Mouse (Mus musculus) stomach, postnatal 0 days (tissue): ENCODE measurements at regions not wholly inside any gene's neighbourhood (a gene's known extent, or its start where the extent isn't known, plus 50 kb on each side); places are given as distances from the start of the nearest gene placed in this dataset.

Source experiments
- ATAC-seq: fragments of 200-750 bp; cut with Nextera tagmentation; 2 replicates; pipeline ENCODE4 v1.8.0; 2017; ENCODE audit not compliant: low FRiP score, low TSS enrichment
- DNase-seq: peaks from one replicate; pipeline ENCODE4 v3.0.0-alpha.2; 2016; ENCODE audit warnings: low spot score
- H3K27ac ChIP-seq: fragments of 300-500 bp; sonication (generic); replicated peaks from 2 replicates; pipeline ENCODE4 v1.5.1; 2014; ENCODE audit warnings: mild to moderate bottlenecking, control low read depth
- H3K27me3 ChIP-seq: fragments of 300-500 bp; sonication (generic); 2 replicates; pipeline ENCODE4 v1.6.1; 2014; ENCODE audit warnings: low read length; ENCODE audit not compliant: control insufficient read depth, insufficient read depth
- H3K36me3 ChIP-seq: fragments of 300-500 bp; sonication (generic); 2 replicates; pipeline ENCODE4 v1.6.1; 2014; ENCODE audit warnings: low read length, mixed read lengths; ENCODE audit not compliant: control insufficient read depth, insufficient read depth
- H3K4me1 ChIP-seq: fragments of 300-500 bp; sonication (generic); replicated peaks from 2 replicates; pipeline ENCODE4 v1.6.1; 2014; ENCODE audit warnings: antibody characterized with exemption; ENCODE audit not compliant: control insufficient read depth, insufficient read depth
- H3K4me2 ChIP-seq: fragments of 300-500 bp; sonication (generic); replicated peaks from 2 replicates; pipeline ENCODE4 v1.6.1; 2014; ENCODE audit warnings: low read depth, mild to moderate bottlenecking, control low read depth, moderate library complexity
- H3K4me3 ChIP-seq: fragments of 300-500 bp; sonication (generic); 2 replicates; pipeline ENCODE4 v1.5.1; 2014; ENCODE audit warnings: low read depth, low read length, control low read depth
- H3K9ac ChIP-seq: fragments of 300-500 bp; sonication (generic); 2 replicates; pipeline ENCODE4 v1.6.1; 2014; ENCODE audit warnings: mild to moderate bottlenecking, low read length, control low read depth, mixed read lengths
- H3K9me3 ChIP-seq: fragments of 300-500 bp; sonication (generic); 2 replicates; pipeline ENCODE4 v1.6.1; 2016; ENCODE audit warnings: low read length; ENCODE audit not compliant: control insufficient read depth
- CTCF ChIP-seq: IDR thresholded peaks from 2 replicates; pipeline ENCODE4 v1.5.1; 2016; ENCODE audit warnings: antibody characterized with exemption, low read depth, mild to moderate bottlenecking, moderate library complexity
- EP300 ChIP-seq: optimal IDR thresholded peaks from 2 replicates; pipeline ENCODE3; 2016; ENCODE audit warnings: antibody characterized with exemption
- WGBS: fragments of 180-500 bp; shearing (Covaris S2); extraction: QIAGEN DNeasy Blood & Tissue Kit; methylation state at CpG from one replicate; pipeline ENCODE4 v1.1.7; 2014; 5-methylcytosine and 5-hydroxymethylcytosine counted together

GRCm38 (mm10) chr9:120690961-120691941 lies 120.0 kb downstream of the Rpl14 start:
- Histone ChIP-seq H3K9me3 (no peaks in the 10 kb centered on the region), H3K27me3 (no peaks in the 10 kb centered on the region), H3K9ac (peak overlapping the region; percentile 41), H3K27ac (peak overlapping the region; percentile 94), H3K4me1 (no peaks in the 10 kb centered on the region; the same call in 1 of the 2 replicates), H3K4me3 (no peak overlapping the region), H3K4me2 (peak overlapping the region; percentile 52), H3K36me3 (no peaks in the 10 kb centered on the region)
- 3% methylated on average over 30 of the region's 30 CpGs for WGBS
- peak; percentile 94 for ATAC-seq
- DNase-seq, result peak; percentile 87
- TF ChIP-seq EP300 (no peak), CTCF (peak; percentile 75)

GRCm38 (mm10) chr9:120691971-120692401 lies 120.7 kb downstream of the Rpl14 start:
- peak overlapping the region; percentile 94 for H3K27ac ChIP-seq
- WGBS, result 28% methylated on average over 13 of the region's 14 CpGs
- ATAC-seq, result no peak

GRCm38 (mm10) chr9:120694457-120694856 lies 123.2 kb downstream of the Rpl14 start:
- no peak for ATAC-seq
- H3K36me3 ChIP-seq, result no peaks in the 10 kb centered on the region
- DNase-seq, result no peak
- WGBS, result 48% methylated on average over 5 of the region's 5 CpGs
- H3K9ac ChIP-seq, result no peak overlapping the region
- H3K27me3 ChIP-seq, result no peaks in the 10 kb centered on the region
- no peaks in the 10 kb centered on the region; the same call in 1 of the 2 replicates for H3K4me1 ChIP-seq
- H3K9me3 ChIP-seq, result no peaks in the 10 kb centered on the region
- TF ChIP-seq EP300 (no peak), CTCF (no peak)
- no peak overlapping the region for H3K4me3 ChIP-seq
- no peak overlapping the region for H3K27ac ChIP-seq
- H3K4me2 ChIP-seq, result no peak overlapping the region

More at GRCm38 (mm10) chr9:120691971-120692401, 120.7 kb downstream of the Rpl14 start:
- no peaks in the 10 kb centered on the region for H3K27me3 ChIP-seq
- H3K36me3 ChIP-seq, result no peaks in the 10 kb centered on the region
- H3K9ac ChIP-seq, result no peak overlapping the region
- peak overlapping the region; percentile 52 for H3K4me2 ChIP-seq
- H3K4me3 ChIP-seq, result no peak overlapping the region
- DNase-seq, result no peak
- no peak for TF ChIP-seq CTCF
- no peak for TF ChIP-seq EP300
- H3K4me1 ChIP-seq, result no peaks in the 10 kb centered on the region; the same call in 1 of the 2 replicates
- H3K9me3 ChIP-seq, result no peaks in the 10 kb centered on the region

GRCm38 (mm10) chr9:120695966-120696365 lies 124.7 kb downstream of the Rpl14 start:
- Histone ChIP-seq H3K36me3 (no peaks in the 10 kb centered on the region), H3K4me3 (no peak overlapping the region), H3K9me3 (no peaks in the 10 kb centered on the region), H3K4me1 (no peaks in the 10 kb centered on the region; the same call in 1 of the 2 replicates), H3K4me2 (no peak overlapping the region), H3K27ac (no peak overlapping the region), H3K27me3 (no peaks in the 10 kb centered on the region), H3K9ac (no peak overlapping the region)
- no peak for ATAC-seq
- WGBS, result 80% methylated on average over 10 of the region's 10 CpGs
- TF ChIP-seq EP300, result no peak
- TF ChIP-seq CTCF, result no peak
- no peak for DNase-seq

GRCm38 (mm10) chr9:120697749-120698148 lies 126.5 kb downstream of the Rpl14 start:
- DNase-seq, result no peak
- Histone ChIP-seq H3K4me3 (no peak overlapping the region), H3K4me2 (no peak overlapping the region), H3K27me3 (no peaks in the 10 kb centered on the region), H3K27ac (no peak overlapping the region), H3K36me3 (no peaks in the 10 kb centered on the region), H3K9ac (no peak overlapping the region), H3K9me3 (no peaks in the 10 kb centered on the region), H3K4me1 (no peaks in the 10 kb centered on the region)
- TF ChIP-seq EP300 (no peak), CTCF (no peak)
- 81% methylated on average over 7 of the region's 7 CpGs for WGBS
- ATAC-seq, result no peak

- H3K9ac ChIP-seq, result no peak overlapping the region
- TF ChIP-seq CTCF (no peak), EP300 (no peak)
- no peaks in the 10 kb centered on the region for H3K27me3 ChIP-seq
- 77% methylated on average over 5 of the region's 5 CpGs for WGBS
- no peak for ATAC-seq
- no peaks in the 10 kb centered on the region for H3K9me3 ChIP-seq
- no peaks in the 10 kb centered on the region for H3K36me3 ChIP-seq
- DNase-seq, result no peak
- no peak overlapping the region for H3K4me3 ChIP-seq
- no peaks in the 10 kb centered on the region for H3K4me1 ChIP-seq
- no peak overlapping the region for H3K4me2 ChIP-seq
- no peak overlapping the region for H3K27ac ChIP-seq
Observed at GRCm38 (mm10) chr9:120699781-120700180, 128.5 kb downstream of the Rpl14 start.
